Mouse (Mus musculus): Measurements from ENCODE around the gene Ggta1.

Gene Ggta1

GRCm38 (mm10) chr2:35462791-35463281 lies at the start of gene Ggta1:
TSS of gene Ggta1 (minus strand) at chr2:35463231.
- DNase-seq (ENCODE audit: low spot score in 2 of 2) = no peak

GRCm38 (mm10) chr2:35512226-35512625 lies 49.2 kb upstream of the Ggta1 start:
- DNase-seq (ENCODE audit: low spot score in 2 of 2) = no peak

GRCm38 (mm10) chr2:35510920-35511319 lies 47.9 kb upstream of the Ggta1 start:
- DNase-seq (ENCODE audit: low spot score in 2 of 2) = no peak

GRCm38 (mm10) chr2:35509888-35510287 lies 46.9 kb upstream of the Ggta1 start:
- no peak for DNase-seq (ENCODE audit: low spot score in 2 of 2)

- no peak for DNase-seq (ENCODE audit: low spot score in 2 of 2)
Observed at GRCm38 (mm10) chr2:35509343-35509667, 46.3 kb upstream of the Ggta1 start.

GRCm38 (mm10) chr2:35508597-35509342 lies 45.7 kb upstream of the Ggta1 start:
- DNase-seq (ENCODE audit: low spot score in 2 of 2) = no peak

GRCm38 (mm10) chr2:35507191-35507511 lies 44.1 kb upstream of the Ggta1 start:
- DNase-seq (ENCODE audit: low spot score in 2 of 2) = peak; percentile 65 to 70

- peak; percentile 59 for DNase-seq (ENCODE audit: low spot score in 2 of 2)
Observed at GRCm38 (mm10) chr2:35506311-35507190, 43.5 kb upstream of the Ggta1 start.

- no peak for DNase-seq (ENCODE audit: low spot score in 2 of 2)
Observed at GRCm38 (mm10) chr2:35505519-35506286, 42.7 kb upstream of the Ggta1 start.

GRCm38 (mm10) chr2:35504417-35504776 lies 41.4 kb upstream of the Ggta1 start:
- DNase-seq (ENCODE audit: low spot score in 2 of 2) = no peak

GRCm38 (mm10) chr2:35503723-35504416 lies 40.8 kb upstream of the Ggta1 start:
- DNase-seq (ENCODE audit: low spot score in 2 of 2) = peak; percentile 58 to 73

GRCm38 (mm10) chr2:35503021-35503722 lies 40.1 kb upstream of the Ggta1 start:
- peak in 1 of 2 experiments; percentile 20 for DNase-seq (ENCODE audit: low spot score in 2 of 2)

GRCm38 (mm10) chr2:35502561-35502960 lies 39.5 kb upstream of the Ggta1 start:
- no peak for DNase-seq (ENCODE audit: low spot score in 2 of 2)

GRCm38 (mm10) chr2:35499474-35499873 lies 36.4 kb upstream of the Ggta1 start:
- DNase-seq (ENCODE audit: low spot score in 2 of 2) = peak; percentile 69 to 75

- DNase-seq (ENCODE audit: low spot score in 2 of 2) = no peak
Observed at GRCm38 (mm10) chr2:35498961-35499360, 35.9 kb upstream of the Ggta1 start.

GRCm38 (mm10) chr2:35497662-35498196 lies 34.7 kb upstream of the Ggta1 start:
- peak in 1 of 2 experiments; percentile 47 for DNase-seq (ENCODE audit: low spot score in 2 of 2)

- no peak for DNase-seq (ENCODE audit: low spot score in 2 of 2)
Observed at GRCm38 (mm10) chr2:35496279-35497013, 33.4 kb upstream of the Ggta1 start.

GRCm38 (mm10) chr2:35495486-35496278 lies 32.7 kb upstream of the Ggta1 start:
- DNase-seq (ENCODE audit: low spot score in 2 of 2) = peak; percentile 43 to 55

GRCm38 (mm10) chr2:35493566-35493965 lies 30.5 kb upstream of the Ggta1 start:
- no peak for DNase-seq (ENCODE audit: low spot score in 2 of 2)

Measured in thymus, postnatal 10 days (tissue).